Mouse (Mus musculus) heart, embryonic 14.5 days (tissue): ENCODE results near the gene Pfkfb4. TPM values are rescaled to one million over a fixed set of nuclear protein-coding genes. Genes with fewer than 3 reads are reported as not detected.

Source experiments
- ATAC-seq: fragments of 200-750 bp; cut with Nextera tagmentation; 2 replicates; pipeline ENCODE4 v1.8.0; 2017; ENCODE audit warnings: low read depth, moderate TSS enrichment; ENCODE audit not compliant: insufficient number of reproducible peaks, insufficient read depth, low FRiP score
- H3K27ac ChIP-seq, 2 experiments: fragments of 200-500 bp in 1 of 2; fragments of 300-500 bp in 1 of 2; sonication (generic) in 1 of 2; replicated peaks in 1 of 2; 2 replicates each; pipeline ENCODE4 v1.5.1; 2012 to 2014; ENCODE audit warnings: low read depth in 2 of 2, low read length in 2 of 2, control low read depth in 1 of 2, mild to moderate bottlenecking in 1 of 2, mixed read lengths in 1 of 2; ENCODE audit not compliant: control insufficient read depth in 1 of 2, insufficient read depth in 1 of 2
- H3K27me3 ChIP-seq: fragments of 300-500 bp; sonication (generic); 2 replicates; pipeline ENCODE4 v1.6.1; 2014; ENCODE audit warnings: mild to moderate bottlenecking, low read length, control low read depth; ENCODE audit not compliant: control insufficient read depth, insufficient read depth
- H3K36me3 ChIP-seq: fragments of 300-500 bp; sonication (generic); 2 replicates; pipeline ENCODE4 v1.6.1; 2014; ENCODE audit warnings: mild to moderate bottlenecking, control low read depth, low read length, mixed read lengths; ENCODE audit not compliant: control insufficient read depth, insufficient read depth
- H3K4me1 ChIP-seq, 2 experiments: fragments of 200-500 bp in 1 of 2; fragments of 300-500 bp in 1 of 2; sonication (generic) in 1 of 2; 2 replicates each; pipeline ENCODE4 v1.6.1; 2012 to 2014; ENCODE audit warnings: low read length in 2 of 2, control low read depth in 1 of 2, mixed read lengths in 1 of 2; ENCODE audit not compliant: control insufficient read depth in 2 of 2, insufficient read depth in 2 of 2
- H3K4me2 ChIP-seq: fragments of 300-500 bp; sonication (generic); 2 replicates; pipeline ENCODE4 v1.6.1; 2014; ENCODE audit warnings: mild to moderate bottlenecking, low read length
- H3K4me3 ChIP-seq, 2 experiments: fragments of 200-500 bp in 1 of 2; fragments of 300-500 bp in 1 of 2; sonication (generic) in 1 of 2; 2 replicates each; pipeline ENCODE4 v1.5.1; 2012 to 2014; ENCODE audit warnings: low read length in 2 of 2, mild to moderate bottlenecking in 2 of 2, control low read depth in 1 of 2, low read depth in 1 of 2, moderate library complexity in 1 of 2; ENCODE audit not compliant: control insufficient read depth in 1 of 2, insufficient read depth in 1 of 2
- H3K9ac ChIP-seq: fragments of 300-500 bp; sonication (generic); 2 replicates; pipeline ENCODE4 v1.6.1; 2014; ENCODE audit warnings: mild to moderate bottlenecking, low read length
- H3K9me3 ChIP-seq: fragments of 300-500 bp; sonication (generic); 2 replicates; pipeline ENCODE4 v1.6.1; 2016; ENCODE audit warnings: low read length, control low read depth; ENCODE audit not compliant: control insufficient read depth
- WGBS: fragments of 180-500 bp; shearing (Covaris S2); extraction: QIAGEN DNeasy Blood & Tissue Kit; methylation state at CpG from one replicate; pipeline ENCODE4 v1.1.7; 2014; 5-methylcytosine and 5-hydroxymethylcytosine counted together
- polyA plus RNA-seq: library from polyadenylated mRNA; unstranded; fragments of >200 nt; fragmentation: Nextera tagmentation; extraction: Ambion mirVana; gene quantifications from 2 replicates; pipeline ENCODE4 v1.2.1, GENCODE M21; 2014

Gene Pfkfb4
- polyA plus RNA-seq, 1 experiment from 2014 or later, result 2.9 TPM

DNA sequence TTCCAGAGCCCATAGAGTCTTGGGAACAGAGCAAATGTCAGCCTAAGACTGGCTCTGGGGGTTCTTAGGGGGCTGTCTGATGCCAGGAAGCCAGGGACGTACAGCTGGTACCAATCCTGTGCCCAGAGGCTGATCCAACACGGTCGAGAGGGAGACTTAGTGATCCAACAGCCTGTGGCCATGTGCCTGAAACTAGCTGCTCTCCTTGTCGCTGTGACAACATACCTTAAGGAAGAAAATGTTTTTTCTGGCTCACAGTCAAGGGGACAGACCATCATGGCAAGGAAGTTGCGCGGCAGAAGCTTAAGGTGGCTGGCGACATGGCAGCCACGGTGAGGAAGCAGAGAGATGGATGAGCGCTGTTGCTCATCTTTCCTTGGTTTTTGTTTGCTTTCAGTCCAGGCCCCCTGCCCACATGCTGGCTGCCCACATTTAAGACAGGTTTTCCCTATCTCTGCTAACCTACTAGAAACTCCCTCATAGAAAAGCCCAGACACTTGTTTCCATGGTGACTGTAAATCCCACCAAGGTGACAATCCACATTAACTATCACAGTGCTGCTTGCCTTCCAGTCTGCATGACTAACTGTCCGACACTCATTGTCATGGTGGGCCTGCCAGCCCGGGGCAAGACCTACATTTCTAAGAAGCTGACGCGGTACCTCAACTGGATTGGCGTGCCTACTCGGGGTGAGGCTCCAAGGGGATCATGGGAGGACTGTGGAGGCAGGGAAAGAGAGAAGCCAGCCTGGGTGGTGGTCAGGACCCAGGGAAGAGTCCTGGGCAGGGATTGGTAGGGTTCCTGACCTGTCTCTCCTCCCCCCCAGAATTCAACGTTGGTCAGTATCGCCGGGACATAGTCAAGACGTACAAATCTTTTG, 6.9 kb downstream of the Pfkfb4 start:
- WGBS, result 69% methylated on average over 19 of the region's 19 CpGs
- Histone ChIP-seq H3K27ac (no peak overlapping the region), H3K4me3 (no peak overlapping the region), H3K36me3 (no peaks in the 10 kb centered on the region), H3K27me3 (no peaks in the 10 kb centered on the region), H3K9me3 (no peaks in the 10 kb centered on the region), H3K9ac (no peak overlapping the region), H3K4me2 (no peak overlapping the region), H3K4me1 (no peaks in the 10 kb centered on the region)
- ATAC-seq, result no peak

DNA sequence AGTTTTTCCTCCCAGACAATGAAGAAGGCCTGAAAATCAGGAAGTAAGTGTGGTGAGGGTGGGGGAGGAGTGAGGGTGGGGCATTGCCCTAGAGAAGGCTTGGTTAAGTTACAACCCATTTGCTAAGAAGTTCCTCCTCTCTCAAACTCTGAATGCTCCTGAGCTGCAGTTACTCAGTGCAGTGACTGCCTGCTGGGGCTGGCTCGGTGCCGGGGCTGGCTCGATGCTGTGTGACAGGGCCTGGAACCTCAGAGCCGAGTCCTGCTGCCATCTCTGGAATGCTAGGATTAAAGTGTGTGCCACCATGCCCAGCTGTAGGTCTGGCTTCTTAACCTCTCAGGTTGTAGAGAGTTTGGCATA, 7.6 kb downstream of the Pfkfb4 start:
- Histone ChIP-seq H3K9ac (no peak overlapping the region), H3K27me3 (no peaks in the 10 kb centered on the region), H3K27ac (no peak overlapping the region), H3K4me1 (no peaks in the 10 kb centered on the region), H3K4me3 (no peak overlapping the region), H3K4me2 (no peak overlapping the region), H3K36me3 (no peaks in the 10 kb centered on the region), H3K9me3 (no peaks in the 10 kb centered on the region)
- WGBS, result 66% methylated on average over 4 of the region's 4 CpGs
- no peak for ATAC-seq

DNA sequence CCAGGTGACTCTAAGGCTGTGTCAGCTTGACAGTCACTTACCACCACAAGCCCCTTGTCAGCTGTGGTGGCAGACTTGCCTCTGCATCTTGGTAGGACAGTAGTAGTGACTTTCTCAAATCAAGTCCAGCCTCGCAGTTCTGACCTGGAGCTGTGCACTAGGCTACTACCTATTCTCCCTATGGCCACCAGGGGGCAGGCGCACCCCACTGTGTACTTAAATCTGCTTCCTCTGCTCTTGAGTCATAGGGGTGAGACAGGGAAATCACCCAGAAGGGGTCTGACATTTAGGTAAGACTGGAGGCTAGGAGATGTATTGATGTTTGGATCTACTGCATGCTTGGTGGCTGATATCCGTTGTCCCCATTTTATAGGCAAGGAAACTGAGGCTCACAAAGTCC, 9.1 kb downstream of the Pfkfb4 start:
- H3K4me1 ChIP-seq, result no peaks in the 10 kb centered on the region
- no peak for ATAC-seq
- H3K27me3 ChIP-seq, result no peaks in the 10 kb centered on the region
- no peak overlapping the region for H3K9ac ChIP-seq
- no peak overlapping the region for H3K4me3 ChIP-seq
- no peaks in the 10 kb centered on the region for H3K36me3 ChIP-seq
- no peak overlapping the region for H3K4me2 ChIP-seq
- WGBS, result 13% methylated on average over 3 of the region's 3 CpGs
- no peaks in the 10 kb centered on the region for H3K9me3 ChIP-seq
- H3K27ac ChIP-seq, result no peak overlapping the region

DNA sequence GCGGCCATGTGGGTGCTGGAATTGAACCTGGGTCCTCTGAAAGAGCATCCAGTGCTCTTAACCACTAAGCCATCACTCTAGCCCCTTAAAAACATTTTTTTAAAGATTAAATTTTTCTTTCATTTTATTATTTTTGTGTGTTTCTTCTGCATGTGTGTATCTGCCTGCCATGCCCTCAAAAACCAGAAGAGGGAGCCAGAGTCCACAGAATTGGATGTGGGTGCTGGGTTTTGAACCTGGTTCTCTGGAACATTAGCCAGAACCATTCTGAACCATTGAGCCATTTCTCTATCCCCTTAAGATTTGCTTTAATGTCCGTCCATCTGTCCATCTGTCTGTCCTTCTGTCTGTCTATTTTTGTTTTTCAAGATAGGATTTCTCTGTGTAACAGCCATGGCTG, 11.6 kb downstream of the Pfkfb4 start:
- H3K36me3 ChIP-seq, result no peaks in the 10 kb centered on the region
- H3K4me2 ChIP-seq, result no peak overlapping the region
- H3K4me3 ChIP-seq, result no peak overlapping the region
- H3K27ac ChIP-seq, result no peak overlapping the region
- no peak overlapping the region for H3K9ac ChIP-seq
- H3K4me1 ChIP-seq, result peaks cover 0 to 4% of the 10 kb centered on the region in 2 experiments; a peak in 1 of 4 replicates
- 43% methylated on average over 2 of the region's 2 CpGs for WGBS
- no peaks in the 10 kb centered on the region for H3K27me3 ChIP-seq
- H3K9me3 ChIP-seq, result no peaks in the 10 kb centered on the region
- ATAC-seq, result no peak

DNA sequence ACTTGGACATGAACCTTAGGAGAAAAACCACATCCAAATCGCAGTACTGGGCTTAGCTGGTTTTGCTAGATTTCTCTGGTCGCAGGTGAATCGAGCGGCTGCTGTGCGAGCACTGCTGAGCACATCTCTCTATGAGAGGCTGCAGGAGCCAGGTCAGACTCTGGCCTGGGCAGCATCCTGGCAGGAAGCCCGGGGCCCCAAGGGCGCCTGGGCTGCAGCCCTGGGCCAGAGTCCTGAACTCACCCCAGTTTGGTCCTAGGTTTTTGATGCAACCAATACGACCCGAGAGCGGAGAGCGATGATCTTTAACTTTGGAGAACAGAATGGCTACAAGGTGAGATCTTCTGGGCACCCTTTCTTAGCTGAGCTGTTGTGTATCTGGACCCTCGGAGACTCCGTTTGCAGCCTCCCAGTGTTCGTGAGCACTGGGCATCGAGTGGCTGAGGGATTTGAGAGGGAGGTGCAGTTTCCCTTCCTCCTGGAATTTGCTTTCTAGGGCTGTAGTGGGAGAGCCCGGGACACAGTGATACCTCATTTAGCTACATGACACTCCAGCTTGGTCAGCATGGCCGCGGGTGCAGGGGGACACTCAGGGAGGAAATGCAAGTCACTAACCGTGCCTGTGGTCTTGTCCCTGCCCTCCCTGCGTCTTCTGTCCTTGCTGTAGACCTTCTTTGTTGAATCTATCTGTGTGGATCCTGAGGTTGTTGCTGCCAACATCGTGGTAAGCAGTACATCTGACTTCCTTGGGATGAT, 15.6 kb downstream of the Pfkfb4 start:
- Histone ChIP-seq H3K27ac (no peak overlapping the region), H3K4me3 (no peak overlapping the region), H3K4me1 (peaks cover 11 to 14% of the 10 kb centered on the region in 2 experiments), H3K4me2 (no peak overlapping the region), H3K27me3 (no peaks in the 10 kb centered on the region), H3K9me3 (no peaks in the 10 kb centered on the region), H3K36me3 (no peaks in the 10 kb centered on the region), H3K9ac (no peak overlapping the region)
- WGBS, result 60% methylated on average over 21 of the region's 21 CpGs
- no peak for ATAC-seq

DNA sequence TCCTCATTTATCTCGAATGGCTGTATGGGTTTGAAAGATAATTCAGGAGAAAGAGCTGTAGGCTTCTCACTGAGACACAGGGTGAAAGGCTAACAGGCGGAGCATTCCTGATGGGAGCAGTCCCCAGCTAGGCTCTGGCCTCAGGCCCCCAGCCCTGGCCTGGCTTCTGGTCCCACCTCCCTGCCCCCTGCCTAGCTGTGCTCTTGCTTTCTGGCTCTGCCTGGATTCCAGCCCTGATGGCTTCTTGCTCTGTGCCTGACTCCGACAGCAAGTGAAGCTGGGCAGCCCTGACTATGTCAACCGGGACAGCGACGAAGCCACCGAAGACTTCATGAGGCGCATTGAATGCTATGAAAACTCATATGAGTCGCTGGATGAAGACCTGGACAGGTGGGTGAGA, 16.5 kb downstream of the Pfkfb4 start:
- Histone ChIP-seq H3K27me3 (no peaks in the 10 kb centered on the region), H3K9ac (no peak overlapping the region), H3K4me2 (no peak overlapping the region), H3K4me3 (no peak overlapping the region), H3K4me1 (peaks cover 11 to 14% of the 10 kb centered on the region in 2 experiments), H3K9me3 (no peaks in the 10 kb centered on the region), H3K27ac (no peak overlapping the region), H3K36me3 (no peaks in the 10 kb centered on the region)
- ATAC-seq, result no peak
- 70% methylated on average over 9 of the region's 9 CpGs for WGBS

DNA sequence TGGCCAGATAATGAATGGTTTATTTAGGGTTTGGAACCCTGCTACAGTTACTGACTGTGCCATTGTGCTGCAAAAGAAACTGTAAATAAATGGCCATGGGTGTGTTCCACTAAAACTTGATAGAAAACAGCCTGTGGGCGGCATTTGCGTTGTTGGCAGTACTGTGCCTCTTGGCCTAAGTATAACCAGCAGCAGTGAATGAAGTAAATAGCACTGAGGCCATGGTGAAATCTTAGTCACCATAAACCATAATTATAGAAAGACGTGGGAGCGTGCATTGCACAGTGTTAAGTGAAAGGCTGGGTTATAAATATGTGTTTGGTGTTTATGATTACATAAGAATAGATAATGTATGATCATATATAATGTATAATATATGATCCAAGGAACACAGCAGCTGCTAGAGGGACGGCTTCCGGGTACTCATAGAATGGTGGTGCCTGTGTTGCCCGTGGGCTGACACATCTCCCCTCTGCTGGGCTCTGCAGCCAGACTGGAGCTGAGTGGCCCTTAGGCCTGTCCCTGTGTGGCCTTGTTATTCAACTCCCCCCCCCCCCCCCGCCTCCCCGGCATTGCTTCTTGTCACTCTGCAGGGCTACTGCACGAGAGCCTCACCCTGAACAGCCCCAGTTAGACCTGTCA, 17.5 kb downstream of the Pfkfb4 start:
- Histone ChIP-seq H3K27ac (no peak overlapping the region), H3K4me2 (peak overlapping the region; percentile 44; the same call in 1 of the 2 replicates), H3K4me1 (peaks cover 11 to 14% of the 10 kb centered on the region in 2 experiments), H3K4me3 (no peak overlapping the region), H3K9me3 (no peaks in the 10 kb centered on the region), H3K27me3 (no peaks in the 10 kb centered on the region), H3K9ac (peak overlapping the region; percentile 38; the same call in 1 of the 2 replicates), H3K36me3 (no peaks in the 10 kb centered on the region)
- WGBS, result 62% methylated on average over 8 of the region's 10 CpGs
- ATAC-seq, result no peak
